Mouse (Mus musculus): ENCODE results near the gene Robo1. TPM values are rescaled to one million over a fixed set of nuclear protein-coding genes. Genes with fewer than 3 reads are reported as not detected.

The Robo1 gene
- polyA plus RNA-seq, 1 experiment from 2014 or later = 69.5 TPM

DNA sequence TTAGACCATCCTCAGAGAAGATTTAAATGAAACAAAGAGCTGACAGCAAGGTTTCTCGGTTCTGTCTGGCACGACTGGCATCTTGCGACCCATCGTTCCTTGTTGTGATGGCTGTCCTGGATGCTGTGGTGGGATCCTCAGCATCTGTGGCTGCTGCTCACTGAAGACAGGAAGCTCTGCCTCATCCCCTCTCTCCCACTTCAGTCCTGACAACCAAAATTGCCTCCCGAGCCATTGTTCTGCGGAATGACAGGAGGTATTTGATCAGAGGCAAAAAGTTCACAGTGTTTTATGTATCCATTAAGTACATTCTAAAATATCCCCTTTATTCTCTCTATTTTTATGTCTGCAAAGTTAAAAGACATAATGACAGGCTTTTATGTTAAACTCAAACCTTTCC is 643.9 kb downstream of the Robo1 start:
- no peaks in the 10 kb centered on the region for H3K9me3 ChIP-seq
- no peaks in the 10 kb centered on the region for H3K4me1 ChIP-seq
- no peak overlapping the region for H3K4me3 ChIP-seq
- no peak for ATAC-seq (ENCODE audit: low FRiP score, low read depth)
- no peaks in the 10 kb centered on the region for H3K27me3 ChIP-seq (replicated peaks)
- no peaks in the 10 kb centered on the region for H3K36me3 ChIP-seq
- no peak overlapping the region for H3K27ac ChIP-seq
- H3K4me2 ChIP-seq (replicated peaks) = no peak overlapping the region
- H3K9ac ChIP-seq = no peak overlapping the region
- WGBS = 75% methylated on average over 6 of the region's 6 CpGs

GRCm38 (mm10) chr16:72959018-72959702 is 651.1 kb downstream of the Robo1 start:
- WGBS = 47% methylated on average over 11 of the region's 11 CpGs
- H3K4me3 ChIP-seq = no peak overlapping the region
- H3K4me1 ChIP-seq = peaks cover 6% of the 10 kb centered on the region; the same call in 1 of the 2 replicates
- ATAC-seq (ENCODE audit: low FRiP score, low read depth) = peak; percentile 86
- peaks cover 12% of the 10 kb centered on the region for H3K36me3 ChIP-seq
- no peaks in the 10 kb centered on the region for H3K27me3 ChIP-seq (replicated peaks)
- H3K27ac ChIP-seq = no peak overlapping the region
- no peak overlapping the region for H3K4me2 ChIP-seq (replicated peaks)
- H3K9me3 ChIP-seq = no peaks in the 10 kb centered on the region
- H3K9ac ChIP-seq = no peak overlapping the region

DNA sequence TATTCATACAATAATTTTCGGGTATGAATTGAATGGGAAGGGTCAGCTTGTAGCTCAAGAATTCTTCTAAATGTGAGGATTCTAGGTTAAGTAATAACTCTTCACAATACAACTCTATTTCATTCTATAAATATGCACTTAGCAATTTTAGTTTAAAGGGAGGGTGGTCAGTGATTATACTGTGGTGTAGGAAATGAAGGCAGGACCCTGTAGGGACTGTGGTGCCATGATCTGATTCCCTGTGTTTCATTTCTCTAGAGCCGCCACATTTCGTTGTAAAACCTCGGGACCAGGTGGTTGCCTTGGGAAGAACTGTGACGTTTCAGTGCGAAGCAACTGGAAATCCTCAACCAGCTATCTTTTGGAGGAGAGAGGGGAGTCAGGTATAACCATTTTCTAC is 651.7 kb downstream of the Robo1 start:
- WGBS = 77% methylated on average over 6 of the region's 6 CpGs

DNA sequence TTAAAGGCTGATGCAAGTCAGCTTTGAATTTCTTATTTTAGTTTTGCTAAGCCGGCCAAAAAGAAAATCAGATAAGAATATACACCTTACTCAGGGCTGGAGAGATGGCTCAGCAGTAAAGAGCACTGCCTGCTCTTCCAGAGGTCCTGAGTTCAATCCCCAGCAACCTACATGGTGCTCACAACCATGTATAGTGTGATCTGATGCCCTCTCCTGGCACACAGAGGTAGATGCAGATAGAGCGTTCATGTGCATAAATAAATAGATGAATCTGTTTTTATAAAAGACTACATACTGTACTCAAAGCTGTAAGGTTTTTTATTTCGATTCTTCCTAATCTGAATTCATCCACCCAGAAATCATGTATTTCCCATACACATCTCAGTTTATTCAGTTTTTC is 655.7 kb downstream of the Robo1 start:
- no peak for ATAC-seq (ENCODE audit: low FRiP score, low read depth)
- H3K4me1 ChIP-seq = peaks cover 5% of the 10 kb centered on the region; the same call in 1 of the 2 replicates
- H3K27ac ChIP-seq = no peak overlapping the region
- peaks cover 12% of the 10 kb centered on the region for H3K36me3 ChIP-seq
- no peak overlapping the region for H3K9ac ChIP-seq
- H3K27me3 ChIP-seq (replicated peaks) = no peaks in the 10 kb centered on the region
- H3K4me3 ChIP-seq = no peak overlapping the region
- H3K9me3 ChIP-seq = no peaks in the 10 kb centered on the region
- no peak overlapping the region for H3K4me2 ChIP-seq (replicated peaks)
- WGBS = 97% methylated on average over 3 of the region's 3 CpGs

More for the DNA sequence above, 651.7 kb downstream of the Robo1 start:
- H3K4me1 ChIP-seq = peaks cover 6% of the 10 kb centered on the region; the same call in 1 of the 2 replicates
- H3K36me3 ChIP-seq = peaks cover 12% of the 10 kb centered on the region
- H3K27ac ChIP-seq = no peak overlapping the region
- no peak for ATAC-seq (ENCODE audit: low FRiP score, low read depth)
- no peaks in the 10 kb centered on the region for H3K9me3 ChIP-seq
- H3K4me2 ChIP-seq (replicated peaks) = no peak overlapping the region
- no peak overlapping the region for H3K9ac ChIP-seq
- H3K4me3 ChIP-seq = no peak overlapping the region
- H3K27me3 ChIP-seq (replicated peaks) = no peaks in the 10 kb centered on the region

DNA sequence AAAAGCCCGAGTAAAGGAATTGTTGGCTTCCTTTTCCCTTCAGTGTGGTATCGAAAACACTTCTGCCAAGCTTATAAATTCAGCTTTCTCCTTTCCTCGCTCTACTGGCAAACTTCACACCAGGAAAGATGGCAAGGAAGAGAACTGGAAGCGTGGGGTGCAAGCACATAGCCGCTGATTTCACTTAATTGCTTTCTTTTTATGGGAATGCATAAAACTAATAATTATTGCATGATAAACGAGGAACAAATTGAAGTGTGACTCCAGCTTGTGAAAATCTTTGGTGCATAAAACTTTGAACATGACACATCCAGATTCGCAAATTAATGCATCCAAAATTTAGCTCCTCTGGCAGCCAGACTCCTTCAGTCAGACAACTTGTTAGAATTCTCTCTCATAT is 659.4 kb downstream of the Robo1 start:
- Histone ChIP-seq H3K27me3 (replicated peaks) (no peaks in the 10 kb centered on the region), H3K27ac (no peak overlapping the region), H3K9ac (no peak overlapping the region), H3K36me3 (peaks cover 12% of the 10 kb centered on the region; the same call in 1 of the 2 replicates), H3K4me2 (replicated peaks) (no peak overlapping the region), H3K9me3 (no peaks in the 10 kb centered on the region), H3K4me3 (no peak overlapping the region), H3K4me1 (no peaks in the 10 kb centered on the region)
- WGBS = 85% methylated on average over 7 of the region's 7 CpGs
- ATAC-seq (ENCODE audit: low FRiP score, low read depth) = no peak

GRCm38 (mm10) chr16:72969990-72970389 is 661.9 kb downstream of the Robo1 start:
- no peaks in the 10 kb centered on the region for H3K4me1 ChIP-seq
- no peak overlapping the region for H3K4me2 ChIP-seq (replicated peaks)
- H3K27me3 ChIP-seq (replicated peaks) = no peaks in the 10 kb centered on the region
- H3K27ac ChIP-seq = no peak overlapping the region
- no peaks in the 10 kb centered on the region for H3K9me3 ChIP-seq
- H3K9ac ChIP-seq = no peak overlapping the region
- 91% methylated on average over 7 of the region's 7 CpGs for WGBS
- peaks cover 5% of the 10 kb centered on the region; the same call in 1 of the 2 replicates for H3K36me3 ChIP-seq
- no peak for ATAC-seq (ENCODE audit: low FRiP score, low read depth)
- no peak overlapping the region for H3K4me3 ChIP-seq

- H3K4me3 ChIP-seq = no peak overlapping the region
Measured at GRCm38 (mm10) chr16:72973685-72974084, 665.6 kb downstream of the Robo1 start.

GRCm38 (mm10) chr16:72974681-72975080 is 666.6 kb downstream of the Robo1 start:
- Histone ChIP-seq H3K4me1 (peaks cover 13% of the 10 kb centered on the region; the same call in 1 of the 2 replicates), H3K27me3 (replicated peaks) (no peaks in the 10 kb centered on the region), H3K9me3 (no peaks in the 10 kb centered on the region), H3K9ac (no peak overlapping the region), H3K4me2 (replicated peaks) (no peak overlapping the region), H3K36me3 (peaks cover 5% of the 10 kb centered on the region; the same call in 1 of the 2 replicates), H3K4me3 (no peak overlapping the region), H3K27ac (no peak overlapping the region)
- ATAC-seq (ENCODE audit: low FRiP score, low read depth) = no peak
- 94% methylated on average over 4 of the region's 4 CpGs for WGBS

More at GRCm38 (mm10) chr16:72973685-72974084, 665.6 kb downstream of the Robo1 start:
- WGBS = 88% methylated on average over 6 of the region's 6 CpGs
- Histone ChIP-seq H3K27me3 (replicated peaks) (no peaks in the 10 kb centered on the region), H3K9ac (no peak overlapping the region), H3K4me1 (peaks cover 13% of the 10 kb centered on the region; the same call in 1 of the 2 replicates), H3K9me3 (no peaks in the 10 kb centered on the region), H3K4me2 (replicated peaks) (no peak overlapping the region), H3K27ac (no peak overlapping the region), H3K36me3 (peaks cover 5% of the 10 kb centered on the region; the same call in 1 of the 2 replicates)
- ATAC-seq (ENCODE audit: low FRiP score, low read depth) = no peak

GRCm38 (mm10) chr16:72976849-72977576 is 668.9 kb downstream of the Robo1 start:
- Histone ChIP-seq H3K4me1 (peaks cover 13% of the 10 kb centered on the region; the same call in 1 of the 2 replicates), H3K36me3 (no peaks in the 10 kb centered on the region), H3K27ac (peak overlapping the region; percentile 26; the same call in 1 of the 2 replicates), H3K9ac (no peak overlapping the region), H3K27me3 (replicated peaks) (no peaks in the 10 kb centered on the region), H3K4me2 (replicated peaks) (peak overlapping the region; percentile 40), H3K4me3 (no peak overlapping the region), H3K9me3 (no peaks in the 10 kb centered on the region)
- 52% methylated on average over 19 of the region's 19 CpGs for WGBS
- peak; percentile 77 for ATAC-seq (ENCODE audit: low FRiP score, low read depth)

GRCm38 (mm10) chr16:72979407-72980219 is 671.5 kb downstream of the Robo1 start:
- Histone ChIP-seq H3K27me3 (replicated peaks) (no peaks in the 10 kb centered on the region), H3K4me2 (replicated peaks) (no peak overlapping the region), H3K27ac (no peak overlapping the region), H3K4me3 (no peak overlapping the region), H3K36me3 (no peaks in the 10 kb centered on the region), H3K9me3 (no peaks in the 10 kb centered on the region), H3K4me1 (peaks cover 13% of the 10 kb centered on the region; the same call in 1 of the 2 replicates), H3K9ac (no peak overlapping the region)
- ATAC-seq (ENCODE audit: low FRiP score, low read depth) = peak; percentile 39; the same call in 1 of the 2 replicates
- 31% methylated on average over 8 of the region's 8 CpGs for WGBS

DNA sequence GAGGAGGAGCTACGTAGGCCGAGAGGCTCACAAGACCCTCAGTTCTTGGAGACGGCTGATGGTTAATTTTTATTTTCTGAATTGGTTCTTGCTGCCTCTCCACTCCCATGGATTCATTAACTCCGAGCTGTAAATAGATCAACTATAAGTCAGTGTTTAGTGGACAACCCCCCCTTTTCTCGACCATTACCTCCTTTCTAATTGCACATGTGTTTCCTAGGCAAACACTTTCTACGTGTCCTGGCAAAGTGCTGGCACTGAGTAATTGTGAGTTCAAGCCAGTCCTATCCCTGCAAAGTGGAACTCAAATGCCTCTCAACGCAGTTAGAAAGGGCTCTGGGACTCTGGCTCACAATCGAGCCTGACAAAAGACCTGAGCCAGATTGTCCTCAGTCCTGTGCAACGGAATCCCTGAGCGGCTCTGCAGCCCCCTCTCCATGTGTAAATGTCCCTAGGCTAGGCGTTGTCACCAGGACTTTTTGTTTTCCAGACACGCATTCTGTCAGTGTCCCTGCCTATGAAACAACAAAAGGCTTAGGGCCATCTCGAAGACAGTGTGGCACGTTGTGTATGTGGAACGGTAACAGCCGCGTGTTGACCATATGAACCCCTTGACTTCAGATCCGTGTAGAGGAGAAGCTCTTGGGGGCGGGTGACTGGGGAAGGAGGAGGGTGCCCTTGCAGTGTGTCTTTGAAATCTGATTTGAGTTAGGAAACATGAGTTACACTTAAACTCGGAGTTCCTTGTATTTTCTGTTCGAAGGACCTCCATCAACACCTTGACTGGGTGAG is 682.5 kb downstream of the Robo1 start:
- Histone ChIP-seq H3K36me3 (peaks cover 3% of the 10 kb centered on the region; the same call in 1 of the 2 replicates), H3K27me3 (replicated peaks) (no peaks in the 10 kb centered on the region), H3K9me3 (no peaks in the 10 kb centered on the region), H3K27ac (no peak overlapping the region), H3K9ac (no peak overlapping the region), H3K4me1 (no peaks in the 10 kb centered on the region), H3K4me2 (replicated peaks) (no peak overlapping the region), H3K4me3 (no peak overlapping the region)
- 87% methylated on average over 21 of the region's 21 CpGs for WGBS
- ATAC-seq (ENCODE audit: low FRiP score, low read depth) = no peak

All from neural tube, embryonic 12.5 days (tissue).